Mouse (Mus musculus): ENCODE results near the gene Il12b. TPM values are rescaled to one million over a fixed set of nuclear protein-coding genes. Genes with fewer than 3 reads are reported as not detected.

The Il12b gene
- polyA plus RNA-seq, 1 experiment = 0.15 TPM

DNA sequence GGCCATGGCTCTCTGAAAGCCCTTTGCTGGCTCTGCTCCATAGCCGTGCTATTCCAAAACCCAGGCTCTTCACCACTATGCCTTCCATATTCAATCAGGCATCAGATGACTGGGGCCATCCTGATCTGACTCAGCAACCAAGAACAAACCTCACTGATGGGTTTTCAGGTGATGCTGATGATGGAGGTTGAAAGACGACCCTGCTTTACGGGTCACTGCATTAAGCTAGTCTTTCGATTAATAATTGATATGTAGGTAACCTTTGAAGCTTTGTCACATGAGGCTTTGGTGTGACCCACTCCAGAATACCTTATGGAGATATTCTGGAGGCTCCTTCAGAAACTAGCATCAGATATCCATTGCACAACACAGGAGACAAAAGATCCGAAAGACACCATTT lies 6.6 kb downstream of the Il12b start:
- no peak for DNase-seq
- 78% methylated on average over 5 of the region's 5 CpGs for WGBS
- TF ChIP-seq POLR2A (IDR thresholded peaks at IDR 0.05; ENCODE audit: borderline replicate concordance, extremely low read depth, low read depth, low read length) (no peak), CTCF (IDR thresholded peaks at IDR 0.05; ENCODE audit: insufficient read depth, low read length) (no peak)
- no peak overlapping the region for H3K4me3 ChIP-seq (replicated peaks; ENCODE audit: extremely low read depth, low read depth, low read length)
- no peaks in the 10 kb centered on the region for H3K4me1 ChIP-seq (ENCODE audit: control insufficient read depth, insufficient read depth, low read length)

DNA sequence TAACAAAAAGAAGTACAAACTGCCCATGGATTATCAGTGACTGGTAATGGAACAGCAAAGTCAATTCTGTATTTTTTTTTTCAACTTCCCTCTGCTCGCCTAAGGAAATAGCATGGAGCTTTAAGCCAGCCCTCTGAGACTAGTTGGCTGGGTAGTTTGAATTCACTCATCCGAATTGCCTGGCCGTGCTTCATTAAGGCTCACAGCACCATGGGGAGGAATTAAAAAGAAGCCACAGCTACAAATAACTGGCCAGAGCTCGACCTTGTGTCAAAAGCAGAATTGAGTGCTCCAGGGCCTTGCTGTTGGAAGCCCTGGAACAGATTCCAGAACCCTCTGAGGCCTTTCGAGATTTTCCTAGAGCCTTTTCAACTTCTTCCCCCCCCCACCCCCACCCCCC lies 8.8 kb downstream of the Il12b start:
- Histone ChIP-seq H3K4me1 (ENCODE audit: control insufficient read depth, insufficient read depth, low read length) (no peaks in the 10 kb centered on the region), H3K4me3 (replicated peaks; ENCODE audit: extremely low read depth, low read depth, low read length) (no peak overlapping the region)
- no peak for DNase-seq
- 50% methylated on average over 5 of the region's 5 CpGs for WGBS
- no peak for TF ChIP-seq CTCF (IDR thresholded peaks at IDR 0.05; ENCODE audit: insufficient read depth, low read length)
- TF ChIP-seq POLR2A (IDR thresholded peaks at IDR 0.05; ENCODE audit: borderline replicate concordance, extremely low read depth, low read depth, low read length) = no peak

- DNase-seq = no peak
- no peaks in the 10 kb centered on the region for H3K4me1 ChIP-seq (ENCODE audit: control insufficient read depth, insufficient read depth, low read length)
- no peak for TF ChIP-seq CTCF (IDR thresholded peaks at IDR 0.05; ENCODE audit: insufficient read depth, low read length)
- TF ChIP-seq POLR2A (IDR thresholded peaks at IDR 0.05; ENCODE audit: borderline replicate concordance, extremely low read depth, low read depth, low read length) = no peak
- 38% methylated on average over 3 of the region's 3 CpGs for WGBS
- no peak overlapping the region for H3K4me3 ChIP-seq (replicated peaks; ENCODE audit: extremely low read depth, low read depth, low read length)
Measured at GRCm38 (mm10) chr11:44410413-44410812, 10.6 kb downstream of the Il12b start.

DNA sequence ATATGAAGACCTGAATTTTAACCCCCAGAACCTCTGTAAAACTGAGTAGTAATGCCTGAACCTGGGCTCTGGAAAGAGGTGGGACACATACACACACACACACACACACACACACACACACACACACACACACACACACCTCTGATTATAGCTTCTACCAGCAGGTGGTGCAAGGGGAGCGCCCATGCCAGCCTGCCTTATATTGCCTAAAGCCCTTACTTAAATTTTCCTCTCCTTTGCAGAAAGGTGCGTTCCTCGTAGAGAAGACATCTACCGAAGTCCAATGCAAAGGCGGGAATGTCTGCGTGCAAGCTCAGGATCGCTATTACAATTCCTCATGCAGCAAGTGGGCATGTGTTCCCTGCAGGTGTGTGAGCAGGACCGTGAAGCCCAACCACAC lies 12.4 kb downstream of the Il12b start:
- DNase-seq = no peak
- WGBS = 79% methylated on average over 8 of the region's 8 CpGs
- H3K4me3 ChIP-seq (replicated peaks; ENCODE audit: extremely low read depth, low read depth, low read length) = no peak overlapping the region
- TF ChIP-seq POLR2A (IDR thresholded peaks at IDR 0.05; ENCODE audit: borderline replicate concordance, extremely low read depth, low read depth, low read length) (no peak), CTCF (IDR thresholded peaks at IDR 0.05; ENCODE audit: insufficient read depth, low read length) (no peak)
- no peaks in the 10 kb centered on the region for H3K4me1 ChIP-seq (ENCODE audit: control insufficient read depth, insufficient read depth, low read length)

DNA sequence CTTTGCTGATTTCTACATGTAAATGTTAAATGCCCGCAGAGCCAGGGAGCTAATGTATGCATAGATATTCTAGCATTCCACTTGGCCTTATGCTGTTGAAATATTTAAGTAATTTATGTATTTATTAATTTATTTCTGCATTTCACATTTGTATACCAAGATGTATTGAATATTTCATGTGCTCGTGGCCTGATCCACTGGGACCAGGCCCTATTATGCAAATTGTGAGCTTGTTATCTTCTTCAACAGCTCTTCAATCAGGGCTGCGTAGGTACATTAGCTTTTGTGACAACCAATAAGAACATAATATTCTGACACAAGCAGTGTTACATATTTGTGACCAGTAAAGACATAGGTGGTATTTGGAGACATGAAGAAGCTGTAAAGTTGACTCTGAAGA lies 13.5 kb downstream of the Il12b start:
- H3K4me3 ChIP-seq (replicated peaks; ENCODE audit: extremely low read depth, low read depth, low read length) = no peak overlapping the region
- WGBS = 87% methylated on average over 3 of the region's 3 CpGs
- TF ChIP-seq CTCF (IDR thresholded peaks at IDR 0.05; ENCODE audit: insufficient read depth, low read length) (no peak), POLR2A (IDR thresholded peaks at IDR 0.05; ENCODE audit: borderline replicate concordance, extremely low read depth, low read depth, low read length) (no peak)

GRCm38 (mm10) chr11:44414605-44415004 lies 14.7 kb downstream of the Il12b start:
- no peak overlapping the region for H3K4me3 ChIP-seq (replicated peaks; ENCODE audit: extremely low read depth, low read depth, low read length)
- no peaks in the 10 kb centered on the region for H3K4me1 ChIP-seq (ENCODE audit: control insufficient read depth, insufficient read depth, low read length)
- TF ChIP-seq CTCF (IDR thresholded peaks at IDR 0.05; ENCODE audit: insufficient read depth, low read length) = no peak
- no peak for TF ChIP-seq POLR2A (IDR thresholded peaks at IDR 0.05; ENCODE audit: borderline replicate concordance, extremely low read depth, low read depth, low read length)
- no peak for DNase-seq
- 90% methylated on average over 3 of the region's 3 CpGs for whole genome bisulfite sequencing

More for the DNA sequence above, 13.5 kb downstream of the Il12b start:
- H3K4me1 ChIP-seq (ENCODE audit: control insufficient read depth, insufficient read depth, low read length) = no peaks in the 10 kb centered on the region
- DNase-seq = no peak

DNA sequence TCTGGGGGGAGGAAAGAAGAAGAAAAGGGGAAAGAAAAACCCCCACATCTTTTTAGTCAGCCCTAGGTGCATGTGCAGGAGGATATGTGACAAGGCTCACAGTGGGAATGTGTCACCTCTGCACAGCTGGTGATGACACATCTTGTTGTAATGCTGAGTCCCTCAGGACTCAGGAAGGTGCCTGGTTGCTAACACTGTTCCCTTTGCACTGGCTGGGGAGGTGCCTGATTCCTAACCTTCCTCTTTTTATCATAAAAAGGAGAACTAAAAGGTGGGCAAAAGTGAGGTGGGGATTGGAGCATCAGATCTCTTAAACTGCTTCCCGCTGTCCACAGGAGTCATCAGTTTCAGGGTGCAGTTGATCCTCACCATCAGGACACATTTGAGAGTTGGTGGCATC lies 17.5 kb downstream of the Il12b start:
- Histone ChIP-seq H3K4me3 (replicated peaks; ENCODE audit: extremely low read depth, low read depth, low read length) (no peak overlapping the region), H3K4me1 (ENCODE audit: control insufficient read depth, insufficient read depth, low read length) (no peaks in the 10 kb centered on the region)
- TF ChIP-seq POLR2A (IDR thresholded peaks at IDR 0.05; ENCODE audit: borderline replicate concordance, extremely low read depth, low read depth, low read length) (no peak), CTCF (IDR thresholded peaks at IDR 0.05; ENCODE audit: insufficient read depth, low read length) (no peak)
- DNase-seq = no peak
- WGBS = 52% methylated on average over 1 of the region's 1 CpGs

DNA sequence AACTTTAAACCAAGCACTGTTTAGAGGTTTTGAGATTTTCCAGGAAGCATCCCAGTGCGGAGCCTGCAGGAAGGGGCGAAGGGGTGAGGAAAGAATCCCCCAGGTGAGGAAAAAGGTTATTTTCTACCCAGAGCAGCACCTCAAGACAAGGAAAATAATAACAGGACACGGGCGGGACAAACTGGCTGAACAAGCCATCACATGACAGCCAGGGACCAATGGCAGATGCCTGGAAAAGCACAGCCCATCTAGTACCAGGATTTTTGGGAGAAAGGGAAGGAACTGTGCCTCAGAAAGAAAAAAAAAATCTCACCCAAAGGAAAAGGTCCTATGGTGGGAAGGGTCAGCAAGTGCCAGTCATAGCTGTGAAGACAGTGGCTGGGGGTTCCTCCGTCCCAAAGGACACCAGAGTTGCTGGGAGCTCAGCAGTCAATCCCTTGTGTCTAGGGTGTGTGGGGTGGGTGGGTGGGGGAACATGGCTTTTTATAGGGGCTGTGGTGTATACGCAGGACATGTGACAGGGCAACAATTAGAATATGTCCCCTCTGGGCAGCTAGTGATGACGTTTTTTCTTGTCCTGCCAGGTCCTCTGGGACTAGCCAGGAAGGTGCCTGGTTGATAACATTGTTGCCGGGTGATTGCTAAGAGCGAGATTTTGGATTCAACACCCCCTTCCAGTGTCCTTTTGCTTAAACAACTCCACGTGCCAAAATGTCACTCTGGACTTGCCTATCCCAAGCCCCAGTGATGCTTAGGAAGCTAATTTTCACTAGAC lies 22.7 kb downstream of the Il12b start:
- no peak overlapping the region for H3K4me3 ChIP-seq (replicated peaks; ENCODE audit: extremely low read depth, low read depth, low read length)
- no peak for DNase-seq
- no peak for TF ChIP-seq POLR2A (IDR thresholded peaks at IDR 0.05; ENCODE audit: borderline replicate concordance, extremely low read depth, low read depth, low read length)
- TF ChIP-seq CTCF (IDR thresholded peaks at IDR 0.05; ENCODE audit: insufficient read depth, low read length) = no peak
- WGBS = 60% methylated on average over 10 of the region's 10 CpGs
- no peaks in the 10 kb centered on the region for H3K4me1 ChIP-seq (ENCODE audit: control insufficient read depth, insufficient read depth, low read length)

DNA sequence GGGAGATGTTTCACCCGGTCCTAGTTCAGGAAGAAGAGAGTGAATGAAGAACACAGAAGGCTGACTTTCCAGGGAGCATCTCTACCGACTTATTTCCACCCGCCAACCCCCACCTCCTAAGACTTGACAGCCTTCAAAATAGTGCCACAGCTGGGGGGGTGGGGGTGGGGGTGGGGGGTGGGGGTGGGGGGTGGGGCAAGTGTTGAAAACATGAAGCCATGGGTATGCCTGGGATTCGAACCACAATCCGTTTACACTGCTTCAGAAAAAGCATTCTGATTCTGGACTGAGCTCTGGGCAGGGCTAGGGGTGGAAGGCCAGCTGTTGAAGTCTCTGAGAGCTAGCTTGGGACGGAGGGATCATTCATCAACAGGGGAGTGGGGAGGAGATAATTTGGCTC lies 23.4 kb downstream of the Il12b start:
- WGBS = 46% methylated on average over 6 of the region's 6 CpGs
- TF ChIP-seq CTCF (IDR thresholded peaks at IDR 0.05; ENCODE audit: insufficient read depth, low read length) (no peak), POLR2A (IDR thresholded peaks at IDR 0.05; ENCODE audit: borderline replicate concordance, extremely low read depth, low read depth, low read length) (no peak)
- H3K4me1 ChIP-seq (ENCODE audit: control insufficient read depth, insufficient read depth, low read length) = no peaks in the 10 kb centered on the region
- no peak overlapping the region for H3K4me3 ChIP-seq (replicated peaks; ENCODE audit: extremely low read depth, low read depth, low read length)
- DNase-seq = no peak

DNA sequence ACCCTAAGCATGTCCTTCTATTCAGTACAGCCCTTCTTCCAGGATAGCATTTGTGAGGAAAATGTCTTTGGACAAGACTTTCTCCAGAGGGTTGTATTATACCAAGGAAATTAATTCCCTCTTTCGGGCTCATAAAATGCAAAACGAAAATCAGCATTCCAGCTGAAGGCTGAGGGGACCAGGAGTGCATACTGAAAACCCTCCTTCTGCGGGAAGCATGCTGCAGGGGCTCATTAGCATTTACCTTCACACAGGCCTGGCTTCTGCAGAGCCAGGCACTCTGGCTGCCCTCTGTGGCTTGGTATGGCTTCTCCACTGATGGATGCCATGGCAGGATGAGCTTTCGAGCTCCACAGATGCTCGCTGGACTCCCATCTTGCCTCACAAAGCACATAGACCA lies 24.1 kb downstream of the Il12b start:
- DNase-seq = no peak
- Histone ChIP-seq H3K4me1 (ENCODE audit: control insufficient read depth, insufficient read depth, low read length) (no peaks in the 10 kb centered on the region), H3K4me3 (replicated peaks; ENCODE audit: extremely low read depth, low read depth, low read length) (no peak overlapping the region)
- TF ChIP-seq POLR2A (IDR thresholded peaks at IDR 0.05; ENCODE audit: borderline replicate concordance, extremely low read depth, low read depth, low read length) (no peak), CTCF (IDR thresholded peaks at IDR 0.05; ENCODE audit: insufficient read depth, low read length) (no peak)
- WGBS = 76% methylated on average over 5 of the region's 5 CpGs
